Mouse (Mus musculus) ovary, postnatal 14 days (tissue): Measurements from ENCODE around the gene Hist2h2ac.
"Not testable (repeated sequence)": the region's sequence is repeated elsewhere in the genome, so short reads cannot be mapped to it uniquely, and the experiment has no call there.

Experiments used
- DNase-seq: peaks from one replicate; pipeline ENCODE4 v3.0.0; 2022; ENCODE audit warnings: low spot score

The Hist2h2ac gene

DNA sequence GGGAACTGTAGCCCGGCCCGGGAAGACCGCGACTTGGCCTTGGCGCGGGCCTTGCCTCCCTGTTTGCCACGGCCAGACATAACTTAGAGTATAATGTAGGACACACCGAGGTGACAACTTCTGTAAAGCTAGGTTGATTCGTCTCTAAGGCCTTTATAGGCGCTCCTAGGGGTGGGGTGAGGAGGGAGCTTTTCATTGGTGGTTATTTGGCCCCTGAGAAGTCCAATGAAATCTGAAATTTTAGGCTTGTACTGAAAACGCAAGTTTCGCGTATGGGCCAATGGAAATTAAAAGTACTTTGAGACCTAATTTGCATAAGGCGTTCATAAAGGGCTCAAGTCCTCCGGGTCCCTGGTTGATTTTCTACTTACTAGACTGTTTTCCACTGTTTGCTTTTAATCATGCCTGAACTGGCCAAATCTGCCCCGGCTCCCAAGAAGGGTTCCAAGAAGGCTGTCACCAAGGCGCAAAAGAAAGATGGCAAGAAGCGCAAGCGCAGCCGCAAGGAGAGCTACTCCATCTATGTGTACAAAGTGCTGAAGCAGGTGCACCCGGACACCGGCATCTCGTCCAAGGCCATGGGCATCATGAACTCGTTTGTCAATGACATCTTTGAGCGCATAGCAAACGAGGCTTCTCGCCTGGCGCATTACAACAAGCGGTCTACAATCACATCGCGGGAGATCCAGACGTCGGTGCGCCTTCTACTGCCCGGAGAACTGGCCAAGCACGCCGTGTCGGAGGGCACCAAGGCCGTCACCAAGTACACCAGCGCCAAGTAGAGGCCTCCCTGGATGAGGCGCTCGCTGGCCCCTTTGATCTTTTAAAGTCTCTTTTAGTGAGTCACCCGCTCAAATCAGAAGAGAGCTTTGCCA, at the start of gene Hist2h2ac, which contains the start of gene Hist2h2be:
Hist2h2ac (minus strand) TSS at position 116 of the 875 bp plus-strand sequence.
Hist2h2be (plus strand) TSS at position 355 of the 875 bp plus-strand sequence.
- DNase-seq: peak; percentile 79

DNA sequence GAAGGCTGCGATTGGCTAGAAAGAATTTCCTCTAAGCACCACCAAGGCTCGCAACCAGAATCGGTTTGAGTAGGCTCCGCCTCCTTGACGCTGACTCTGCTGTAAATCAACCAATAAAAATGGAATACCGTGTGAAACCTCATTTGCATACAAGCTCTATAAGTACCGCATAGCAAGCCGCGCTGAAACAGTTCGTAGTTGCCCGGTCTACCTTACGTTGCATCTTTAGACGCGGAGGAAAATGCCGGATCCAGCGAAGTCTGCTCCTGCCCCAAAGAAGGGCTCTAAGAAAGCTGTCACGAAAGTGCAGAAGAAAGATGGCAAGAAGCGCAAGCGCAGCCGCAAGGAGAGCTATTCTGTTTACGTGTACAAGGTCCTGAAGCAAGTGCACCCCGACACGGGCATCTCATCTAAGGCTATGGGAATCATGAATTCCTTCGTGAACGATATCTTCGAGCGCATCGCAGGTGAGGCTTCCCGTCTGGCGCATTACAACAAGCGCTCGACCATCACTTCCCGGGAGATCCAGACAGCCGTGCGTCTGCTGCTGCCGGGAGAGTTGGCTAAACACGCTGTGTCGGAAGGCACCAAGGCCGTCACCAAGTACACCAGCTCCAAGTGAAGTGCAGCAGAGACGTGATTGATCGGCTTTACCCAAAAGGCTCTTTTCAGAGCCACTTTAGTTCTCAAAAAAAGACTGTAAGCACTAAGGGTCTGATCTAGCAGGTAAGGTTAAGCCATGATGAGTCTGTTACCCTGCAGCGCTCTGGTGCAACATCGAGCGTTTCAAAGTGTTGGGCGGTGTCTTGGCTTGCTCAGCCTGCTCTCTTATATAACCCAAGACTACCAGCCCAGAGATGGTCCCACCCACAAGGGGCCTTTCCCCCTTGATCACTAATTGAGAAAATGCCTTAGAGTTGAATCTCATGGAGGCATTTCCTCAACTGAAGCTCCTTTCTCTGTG, 49.1 kb upstream of the Hist2h2ac start, which contains the start of gene Hist2h2bb:
Hist2h2bb (plus strand) TSS at position 242 of the 964 bp plus-strand sequence.
- DNase-seq: peak; percentile 72

DNA sequence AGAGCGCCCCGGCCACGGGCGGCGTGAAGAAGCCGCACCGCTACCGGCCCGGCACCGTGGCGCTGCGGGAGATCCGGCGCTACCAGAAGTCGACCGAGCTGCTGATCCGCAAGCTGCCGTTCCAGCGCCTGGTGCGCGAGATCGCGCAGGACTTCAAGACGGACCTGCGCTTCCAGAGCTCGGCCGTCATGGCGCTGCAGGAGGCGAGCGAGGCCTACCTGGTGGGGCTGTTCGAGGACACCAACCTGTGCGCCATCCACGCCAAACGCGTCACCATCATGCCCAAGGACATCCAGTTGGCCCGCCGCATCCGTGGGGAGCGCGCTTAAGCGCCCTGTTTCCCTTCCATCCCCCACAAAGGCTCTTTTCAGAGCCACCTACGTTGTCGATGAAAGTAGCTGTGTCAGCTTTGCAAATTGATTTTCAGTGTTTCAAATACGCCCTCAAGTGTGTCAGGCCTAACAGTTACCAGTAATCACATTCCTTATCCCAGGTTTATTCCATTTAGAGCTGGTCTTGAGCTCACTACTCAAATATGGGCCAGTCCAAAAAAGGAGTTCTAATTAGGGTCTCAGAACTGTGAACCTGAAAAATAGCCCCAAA, 48.2 kb upstream of the Hist2h2ac start:
- DNase-seq: not testable (repeated sequence)

DNA sequence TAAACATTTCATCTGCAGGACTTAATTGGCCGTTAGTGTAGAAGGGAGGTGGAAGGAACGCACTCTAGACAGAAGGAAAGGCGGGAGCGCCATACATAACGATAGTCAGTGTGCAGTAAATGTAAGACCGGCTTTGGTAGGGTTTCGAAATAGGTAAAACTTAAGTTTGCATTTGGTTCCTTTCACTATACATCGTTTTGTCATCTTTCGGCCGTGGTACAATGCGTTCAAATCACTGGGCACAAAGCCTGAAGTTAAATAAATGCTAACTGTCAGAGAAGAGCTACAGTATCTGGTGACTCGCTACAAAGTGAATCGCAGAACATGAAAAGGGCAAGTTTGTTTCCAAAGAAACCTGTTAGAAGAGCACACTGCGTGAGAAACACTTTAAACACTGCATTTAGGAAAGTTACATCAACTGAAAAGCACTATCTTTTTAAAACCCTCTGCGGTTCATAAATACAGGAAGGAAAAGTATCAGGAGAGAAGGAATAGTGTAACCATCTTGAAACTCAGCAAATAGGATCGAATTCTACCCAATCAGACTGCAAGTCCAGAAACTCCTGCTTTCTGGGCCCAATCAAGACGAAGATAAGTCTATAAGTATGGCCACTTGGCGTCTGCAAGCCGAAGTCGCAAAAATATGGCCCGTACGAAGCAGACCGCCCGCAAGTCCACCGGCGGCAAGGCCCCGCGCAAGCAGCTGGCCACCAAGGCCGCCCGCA, 47.5 kb upstream of the Hist2h2ac start, which contains the start of gene Hist2h3b:
Hist2h3b (plus strand) TSS at position 604 of the 725 bp plus-strand sequence.
- peak; percentile 77 for DNase-seq

DNA sequence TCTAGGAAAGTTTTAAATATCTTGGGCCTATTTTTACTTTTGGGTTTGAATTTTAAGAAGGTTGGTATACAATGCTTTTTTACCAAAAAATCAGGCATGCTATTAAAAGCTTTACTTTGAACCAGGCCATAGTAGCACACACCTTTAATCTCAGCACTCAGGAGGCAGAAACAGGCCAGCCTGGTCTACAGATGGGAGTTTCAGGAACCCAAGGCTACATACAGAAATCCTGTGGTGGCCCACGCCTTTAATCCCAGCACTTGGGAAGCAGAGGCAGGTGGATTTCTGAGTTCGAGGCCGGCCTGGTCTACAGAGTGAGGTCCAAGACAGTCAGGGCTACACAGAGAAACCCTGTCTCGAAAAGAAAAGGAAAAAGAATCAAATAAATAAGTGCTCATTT, 46.9 kb upstream of the Hist2h2ac start:
- DNase-seq: no peak

DNA sequence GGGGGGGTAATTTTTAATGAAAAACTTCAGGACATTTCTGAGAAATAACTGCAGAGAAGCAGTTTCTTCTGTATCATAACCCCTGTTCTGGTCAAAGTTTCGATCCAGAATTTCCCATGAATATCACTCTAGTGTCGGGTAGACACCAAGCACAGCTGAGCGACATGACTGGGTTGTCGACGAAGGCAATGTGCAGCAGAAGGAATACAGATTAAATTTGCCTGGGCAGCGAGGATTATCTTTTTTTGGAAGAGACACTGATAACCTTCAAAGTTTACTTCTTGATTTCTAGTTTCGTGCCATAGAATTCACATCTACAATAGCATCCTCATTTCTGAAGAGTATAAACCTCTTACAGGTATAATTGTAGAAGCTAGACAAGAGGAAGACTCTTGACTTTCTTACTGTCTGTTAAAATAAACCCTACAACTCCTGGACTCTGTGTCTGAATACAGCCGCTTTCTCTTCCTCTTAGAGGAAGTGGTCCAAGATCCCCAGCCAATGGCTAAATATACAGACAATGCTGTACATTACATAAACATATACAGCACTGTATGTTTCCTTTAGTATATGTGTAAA, 45.5 kb upstream of the Hist2h2ac start:
- DNase-seq: no peak

DNA sequence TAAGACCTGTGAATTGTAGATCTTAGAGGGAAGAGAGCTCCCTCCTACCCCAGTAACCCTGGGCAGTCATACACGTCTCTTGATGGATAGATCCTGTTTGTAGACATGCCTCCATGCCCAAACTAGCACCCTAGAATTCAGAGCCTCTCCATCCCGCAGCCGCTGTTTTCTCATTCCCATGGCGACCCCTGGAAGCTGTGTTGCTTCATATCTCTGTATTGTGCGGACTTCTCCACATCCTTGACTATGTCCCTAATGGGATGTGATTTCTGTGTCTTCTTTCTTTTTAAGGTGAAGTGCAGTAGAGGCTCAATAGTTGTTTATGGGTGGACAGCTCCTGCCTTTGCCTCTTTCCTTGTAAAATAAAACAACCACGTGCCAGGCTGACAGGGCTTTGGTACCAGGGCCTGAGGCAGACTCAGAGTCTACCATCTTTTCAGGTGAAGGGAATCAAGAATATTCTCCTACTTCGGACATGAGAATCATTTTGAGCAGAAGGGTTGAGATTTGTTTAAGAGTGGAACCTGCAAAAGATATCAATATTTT, 43.8 kb upstream of the Hist2h2ac start:
- no peak for DNase-seq

DNA sequence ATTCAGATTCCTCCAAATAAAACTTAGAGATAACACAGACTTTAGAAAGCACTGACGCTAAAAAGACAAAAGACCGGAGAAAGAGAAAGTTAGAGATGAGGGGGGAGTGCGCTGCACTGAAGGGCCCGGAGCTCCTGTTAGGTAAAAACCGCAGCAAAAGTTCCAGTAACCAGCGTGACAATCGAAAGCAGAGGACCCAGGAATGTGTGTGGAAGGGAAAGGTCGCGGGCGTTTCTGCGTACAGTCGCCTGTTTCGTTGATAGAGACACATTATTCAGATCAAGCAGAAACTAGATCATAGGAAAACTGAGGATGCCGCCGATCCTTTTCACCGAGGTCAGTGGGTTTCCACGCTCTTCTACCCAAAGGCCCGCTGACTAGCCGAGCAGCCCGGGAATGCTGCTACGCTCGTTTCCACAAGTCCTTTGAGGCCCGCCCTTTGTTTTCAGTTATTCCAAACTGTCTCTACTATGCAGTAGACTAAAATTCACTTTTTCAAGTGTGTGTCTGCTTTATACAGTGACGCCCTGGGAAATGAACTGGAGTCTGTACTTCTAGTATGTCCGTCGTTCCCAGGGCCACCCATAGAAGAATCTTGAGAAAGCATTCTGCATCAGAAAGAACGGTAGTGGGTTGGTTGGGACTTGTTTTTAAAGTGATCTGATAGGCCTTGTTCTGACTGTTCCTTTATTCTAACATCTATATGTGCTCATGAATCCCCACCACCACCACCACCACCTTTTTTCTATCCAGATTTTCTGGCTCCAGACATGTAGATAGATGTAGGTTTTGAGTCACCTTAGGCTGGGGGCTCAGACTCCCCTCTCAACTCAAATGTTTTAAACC, 43.1 kb upstream of the Hist2h2ac start:
- DNase-seq: peak; percentile 42

DNA sequence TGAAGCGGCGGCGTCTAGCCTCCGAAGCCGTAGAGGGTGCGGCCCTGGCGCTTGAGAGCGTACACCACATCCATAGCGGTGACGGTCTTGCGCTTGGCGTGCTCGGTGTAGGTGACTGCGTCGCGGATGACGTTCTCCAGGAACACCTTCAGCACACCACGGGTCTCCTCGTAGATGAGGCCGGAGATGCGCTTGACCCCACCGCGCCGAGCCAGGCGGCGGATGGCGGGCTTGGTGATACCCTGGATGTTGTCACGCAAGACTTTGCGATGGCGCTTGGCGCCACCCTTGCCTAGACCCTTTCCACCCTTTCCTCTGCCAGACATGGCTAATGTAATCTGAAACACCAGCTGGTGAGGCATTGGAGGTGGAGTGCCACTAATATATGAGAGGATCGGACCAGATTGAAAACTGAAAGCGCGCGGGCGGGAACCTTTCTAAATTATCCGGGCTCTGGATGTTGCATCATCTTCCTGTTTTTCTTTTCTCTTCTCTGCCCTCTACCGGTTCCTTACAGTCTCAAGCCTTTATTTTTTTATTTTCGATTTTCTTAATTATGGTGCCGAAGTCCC, 42.4 kb upstream of the Hist2h2ac start, which contains the start of gene Hist2h4:
Hist2h4 (minus strand) TSS at position 333 of the 572 bp plus-strand sequence.
- DNase-seq: peak; percentile 96

DNA sequence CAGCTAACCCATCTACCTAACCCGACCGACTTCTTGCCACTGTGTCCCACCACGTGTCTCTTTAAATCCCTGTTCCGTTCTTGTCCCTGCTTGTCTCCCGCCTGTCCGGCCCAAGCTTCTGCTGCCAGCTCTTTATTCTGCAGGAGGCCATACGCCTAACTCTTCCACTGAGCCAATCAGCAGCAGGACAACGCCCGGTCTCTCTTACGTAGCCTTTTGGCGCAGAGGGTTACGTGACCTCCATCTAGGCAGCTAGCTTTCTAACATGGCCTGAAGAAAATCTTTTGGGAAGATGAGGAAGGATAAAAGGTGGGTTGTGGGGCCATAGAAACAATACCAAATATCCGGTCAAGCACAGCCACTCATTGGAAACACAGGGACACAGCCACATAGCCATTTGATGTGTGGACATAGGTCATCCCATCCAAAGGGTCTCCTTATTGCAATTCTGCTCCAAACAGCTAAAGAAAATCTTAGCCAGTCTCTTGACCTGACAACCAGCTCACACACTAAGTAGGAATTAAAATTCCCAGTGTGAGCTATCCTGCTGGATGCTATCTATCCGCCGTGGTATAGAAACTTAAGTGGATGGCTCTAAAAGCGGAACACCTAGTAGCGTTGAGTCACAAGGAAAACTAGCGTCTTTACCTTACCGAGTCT, 41.7 kb upstream of the Hist2h2ac start:
- DNase-seq: peak; percentile 61

DNA sequence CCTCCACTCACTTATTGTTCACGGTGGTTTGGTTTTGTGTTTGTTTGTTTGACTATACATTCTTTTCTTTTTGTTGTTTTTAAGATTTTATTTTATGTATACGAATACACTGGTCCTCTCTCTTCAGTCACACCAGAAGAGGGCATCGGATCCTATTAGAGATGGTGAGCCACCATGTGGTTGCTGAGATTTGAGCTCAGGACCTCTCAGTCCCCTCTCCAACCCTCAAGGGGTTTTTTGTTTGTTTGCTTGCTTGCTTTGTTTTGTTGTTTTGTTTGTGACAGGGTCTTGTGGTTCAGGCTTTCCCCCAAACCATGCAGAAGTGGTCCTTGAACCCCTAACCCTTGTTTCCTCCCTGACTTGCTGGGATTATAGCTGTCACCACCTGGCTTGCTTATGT, 40.9 kb upstream of the Hist2h2ac start:
- no peak for DNase-seq

DNA sequence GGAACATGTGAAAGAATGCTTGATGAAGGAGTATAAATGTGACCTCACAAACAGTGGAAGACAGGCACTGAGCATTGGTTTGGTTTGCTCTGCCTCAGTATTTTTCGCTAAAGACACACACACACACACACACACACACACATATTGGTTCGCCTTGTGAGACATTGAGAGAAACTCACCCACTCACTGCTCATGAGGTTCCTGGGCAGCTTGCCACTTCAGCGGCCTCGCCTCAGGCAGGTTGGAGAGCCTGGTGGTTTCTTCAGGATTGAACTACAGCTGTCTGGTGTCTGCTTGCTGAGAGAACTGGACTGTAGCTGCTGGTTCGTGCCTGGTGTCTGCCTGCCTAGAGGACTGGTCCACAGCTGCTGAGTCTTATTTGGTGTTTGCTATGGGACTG, 39.5 kb upstream of the Hist2h2ac start:
- DNase-seq: no peak

DNA sequence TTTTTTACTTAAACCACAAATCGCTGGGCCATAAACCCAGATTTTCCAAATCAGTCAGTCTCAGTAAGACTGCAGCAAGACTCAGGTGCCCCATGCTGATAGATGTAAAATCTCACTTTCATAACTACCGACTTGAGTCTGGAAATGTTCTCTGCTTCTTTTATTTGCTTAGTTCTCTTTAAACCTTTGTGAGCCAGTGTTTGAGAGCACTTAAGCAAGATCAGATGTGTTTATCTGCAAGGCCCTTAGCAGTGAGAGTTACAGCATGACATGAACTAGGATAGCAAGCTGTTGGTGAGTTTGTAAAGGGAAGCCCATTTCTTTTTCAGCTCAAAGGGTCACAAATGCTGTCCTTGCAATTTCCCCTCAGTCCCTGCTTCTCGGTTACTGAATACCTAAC, 36.5 kb upstream of the Hist2h2ac start:
- no peak for DNase-seq

DNA sequence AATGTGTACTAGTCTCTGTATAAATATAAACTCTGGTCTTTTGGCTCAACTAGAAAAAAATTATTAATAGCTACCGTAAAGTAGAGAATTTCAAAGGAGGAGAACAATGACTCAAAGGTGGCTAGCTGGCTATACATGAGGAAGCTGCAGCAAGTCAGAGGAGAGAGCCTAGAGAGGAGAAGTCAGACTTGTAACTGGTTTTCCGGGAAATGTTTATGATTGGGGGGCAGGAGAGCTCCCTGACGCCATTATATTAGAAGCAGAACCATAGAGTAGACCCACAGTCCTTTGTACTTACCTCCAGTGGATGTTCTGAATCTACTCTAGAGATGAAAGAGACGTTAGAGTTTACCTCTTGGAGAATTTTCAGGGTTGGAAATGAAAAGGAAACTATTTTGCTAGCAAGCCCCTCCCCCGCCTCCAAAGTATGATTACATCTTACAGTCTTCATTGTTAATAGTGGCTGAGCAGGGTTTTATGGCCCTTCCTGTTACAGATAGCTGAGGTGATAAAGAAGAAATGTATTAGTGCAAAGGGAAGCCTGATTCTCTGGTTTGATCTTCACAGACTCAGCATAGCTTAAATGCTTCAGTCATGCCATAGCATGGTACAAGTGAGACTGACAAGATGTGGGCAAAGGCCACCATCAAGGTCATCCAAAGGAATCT, 35.4 kb upstream of the Hist2h2ac start:
- no peak for DNase-seq

DNA sequence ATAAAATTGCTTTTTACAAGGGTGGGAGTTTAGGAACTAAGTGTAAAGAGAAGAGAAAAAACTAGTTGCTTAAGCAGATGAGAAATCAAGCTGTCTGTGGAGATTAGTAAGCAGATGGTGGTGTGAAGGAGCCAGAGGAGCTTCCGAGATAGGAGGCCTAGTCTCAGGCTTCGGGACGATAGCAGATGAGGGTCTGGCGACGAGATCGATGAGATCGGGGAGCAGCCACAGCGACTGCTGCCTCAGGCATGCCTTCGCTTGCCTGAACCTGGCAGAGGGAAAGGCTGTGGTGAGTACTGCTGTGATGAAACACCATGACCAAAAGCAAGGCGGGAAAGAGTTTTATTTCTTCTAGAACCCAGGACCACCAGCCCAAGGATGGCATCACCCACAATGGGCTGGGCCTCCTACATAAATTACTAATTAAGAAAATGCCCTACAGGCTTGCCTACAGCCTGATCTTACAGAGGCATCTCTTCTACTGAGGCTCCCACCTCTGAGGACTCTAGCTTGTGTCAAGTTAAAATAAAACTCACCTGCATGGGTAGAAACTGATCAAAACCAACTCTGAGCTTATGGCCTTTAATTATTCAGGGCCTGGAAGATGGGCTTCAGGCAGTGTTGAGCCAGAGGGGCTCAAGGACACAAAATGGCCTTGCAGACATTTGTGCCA, 34.1 kb upstream of the Hist2h2ac start:
- no peak for DNase-seq

DNA sequence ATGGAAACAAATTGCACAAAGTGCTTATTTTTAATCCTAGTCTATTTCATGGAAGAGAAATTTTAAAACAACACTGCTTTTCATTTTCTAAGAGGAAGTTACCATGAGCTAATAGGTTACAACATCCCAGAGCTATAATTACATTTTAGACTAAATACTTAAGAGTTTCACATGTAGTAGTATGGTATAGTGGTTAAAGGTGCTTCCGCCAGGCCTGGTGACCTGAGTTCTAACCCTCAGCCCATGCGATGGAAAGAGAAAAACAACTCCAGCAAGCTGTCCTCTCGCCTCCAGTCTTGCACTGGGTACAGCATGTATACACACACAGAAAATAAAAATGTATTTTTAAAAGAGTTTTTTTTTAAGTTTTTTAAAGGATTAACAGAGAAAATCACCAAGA, 31.1 kb upstream of the Hist2h2ac start:
- DNase-seq: no peak

DNA sequence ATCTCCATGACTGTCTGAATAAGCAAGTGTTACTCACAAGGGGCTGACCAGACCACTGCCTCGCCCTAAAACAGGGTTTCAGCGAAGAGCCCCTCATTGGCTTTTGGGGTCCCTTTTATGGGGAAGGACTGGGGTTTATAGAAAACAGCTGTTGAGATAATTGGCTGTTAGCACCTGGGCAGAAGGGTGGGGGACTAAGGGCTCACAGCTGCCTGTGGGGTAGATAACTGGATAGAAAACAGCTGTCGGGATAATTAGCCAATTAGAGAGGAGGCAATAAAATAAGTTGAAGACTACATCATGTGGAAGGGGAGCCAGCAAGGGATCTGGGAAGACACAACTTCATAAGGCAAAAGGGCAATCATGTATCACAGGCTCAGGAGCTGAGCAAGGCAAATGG, 30.2 kb upstream of the Hist2h2ac start:
- no peak for DNase-seq

DNA sequence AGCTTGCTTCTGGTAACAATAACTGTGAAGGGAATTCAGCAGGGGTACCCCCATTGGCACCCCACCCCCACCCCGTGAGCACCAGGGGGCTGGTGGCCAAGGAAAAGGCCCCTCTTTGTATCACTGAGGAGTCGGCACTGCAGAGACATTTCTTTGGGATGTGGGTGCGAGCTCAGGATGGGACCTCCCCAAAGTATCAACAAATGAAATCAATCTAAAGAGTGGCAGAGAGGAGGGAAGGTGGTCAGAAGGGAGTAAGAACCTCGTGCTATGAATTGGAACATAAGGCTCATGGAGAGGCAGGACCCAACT, 28.3 kb upstream of the Hist2h2ac start:
- no peak for DNase-seq
